Mouse (Mus musculus) adrenal gland (tissue): ENCODE data around the gene Cep164.

Experiments used
- intact Hi-C: fragments of 180-260 bp; cut with DNase I; formaldehyde crosslinking; loops from one replicate; pipeline ENCODE4 v1.15.1; 2025

The Cep164 gene

GRCm38 (mm10) chr9:45839139-45839981 lies 10.9 kb upstream of the Cep164 start:
- intact Hi-C loops = no loop called here

GRCm38 (mm10) chr9:45838434-45839138 lies 10.1 kb upstream of the Cep164 start, which contains the start of gene Bace1:
Bace1 (plus strand) TSS chr9:45838580.
- intact Hi-C loops = no loop called here

DNA sequence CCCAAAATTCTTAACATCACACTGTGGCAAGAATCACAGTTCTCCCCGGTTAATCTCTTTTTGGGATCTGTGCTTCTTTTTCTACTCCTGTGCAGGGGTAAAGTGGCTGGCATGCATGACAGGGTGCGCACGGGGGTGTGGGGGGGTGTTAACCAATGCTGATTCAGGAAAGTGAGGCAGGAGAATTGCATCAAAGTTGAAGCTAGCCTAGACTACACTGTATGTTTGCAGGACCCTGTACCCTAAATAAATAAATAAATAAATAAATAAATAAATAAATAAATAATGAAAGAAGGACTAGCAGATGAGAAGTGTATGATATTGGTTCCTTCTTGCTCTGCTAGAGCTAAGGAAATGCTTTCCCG lies 9.6 kb upstream of the Cep164 start:
- intact Hi-C loops = no loop called here

DNA sequence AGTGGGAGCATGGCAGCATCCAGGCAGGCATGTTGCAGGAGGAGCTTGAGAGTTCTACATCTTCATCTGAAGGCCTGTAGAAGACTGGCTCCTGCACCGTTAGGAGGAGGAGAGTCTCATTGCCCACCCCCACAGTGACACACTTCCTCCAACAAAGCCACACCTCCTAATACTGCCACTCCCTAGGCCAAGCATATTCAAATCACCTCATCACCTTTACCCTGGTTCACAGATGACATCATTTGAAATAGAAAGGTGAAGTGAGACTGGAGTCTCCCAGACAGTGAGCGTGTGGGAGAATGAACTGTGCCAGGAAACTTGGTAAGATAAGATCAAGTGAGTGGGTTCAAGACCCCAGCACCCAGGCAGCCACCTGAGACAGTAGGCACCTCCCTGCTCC lies 5.0 kb upstream of the Cep164 start:
- intact Hi-C loops = no loop called here

DNA sequence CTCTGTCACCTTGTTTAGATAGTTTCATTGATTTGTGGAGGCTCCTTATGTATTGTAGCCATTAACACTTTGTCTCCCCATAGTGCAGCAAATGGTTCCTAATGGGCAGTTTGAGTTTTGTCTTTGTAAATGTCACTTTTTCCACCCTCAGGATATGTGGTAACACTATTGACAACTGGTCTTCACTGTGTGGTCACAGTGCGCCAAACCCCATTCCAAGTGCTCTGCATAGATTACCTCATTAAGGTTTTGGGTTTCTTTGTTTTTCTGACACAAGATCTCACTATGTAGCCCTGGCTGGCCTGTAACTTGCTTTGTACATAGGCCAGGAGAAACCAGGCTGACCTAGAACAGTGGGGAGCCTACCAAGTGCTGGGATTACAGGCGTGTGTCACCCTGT lies 4.4 kb upstream of the Cep164 start:
- intact Hi-C loops = no loop called here

DNA sequence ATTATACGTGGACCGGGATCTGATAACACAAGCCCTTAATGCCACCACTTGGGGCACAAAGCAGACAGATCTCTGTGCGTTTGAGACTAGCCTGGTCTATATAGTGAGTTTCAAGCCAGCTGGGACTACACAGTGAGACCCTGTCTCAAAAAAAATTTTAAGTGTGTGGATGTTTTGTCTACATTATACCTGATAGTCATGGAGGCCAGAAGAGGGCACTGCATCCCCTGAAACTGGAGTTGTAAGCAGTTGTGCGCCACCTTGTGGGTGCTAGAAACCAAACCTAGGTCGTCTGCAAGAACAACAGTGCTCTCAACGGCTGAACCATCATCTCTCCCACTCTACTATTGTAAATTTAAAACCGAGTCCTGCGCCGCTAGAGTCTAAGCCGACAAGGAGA lies 616 bp upstream of the Cep164 start:
- intact Hi-C loops = loop anchor here (5.0 kb wide), 1 partner anchor 48 kb away; no protein-coding TSS in a partner anchor

DNA sequence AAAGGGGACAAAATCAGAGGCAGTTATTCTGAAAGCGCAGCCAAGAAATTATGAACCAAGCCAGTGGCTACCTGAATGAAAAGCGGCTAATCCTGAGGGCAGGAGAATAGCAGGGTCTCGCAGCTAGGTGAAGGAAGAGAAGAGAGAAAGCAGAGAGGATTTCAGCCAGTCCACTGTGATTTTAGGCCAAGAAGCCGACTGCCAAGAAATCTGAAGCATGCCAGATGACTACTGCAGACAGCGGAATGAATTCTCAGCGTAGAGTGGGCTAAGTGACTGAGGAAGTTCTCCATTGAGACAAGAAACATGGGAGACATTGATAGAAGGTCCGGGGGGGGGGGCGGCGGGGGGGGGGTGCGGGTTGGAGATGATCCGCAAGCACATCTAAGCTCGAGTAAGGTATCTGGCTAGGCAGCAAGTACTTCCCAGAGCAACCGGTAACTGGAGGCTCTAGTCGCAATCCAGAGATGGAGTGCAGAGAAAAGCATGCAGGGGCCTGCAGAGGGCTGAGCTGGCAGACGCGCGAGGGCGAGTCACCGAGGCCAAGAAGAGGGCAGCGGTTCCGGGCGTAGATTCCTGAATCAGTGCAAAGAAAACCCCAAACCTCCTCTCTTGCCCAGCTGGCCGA lies 714 bp downstream of the Cep164 start:
- intact Hi-C loops = loop anchor here (5.0 kb wide), 1 partner anchor 50 kb away; no protein-coding TSS in a partner anchor

- intact Hi-C loops = no loop called here
Measured at GRCm38 (mm10) chr9:45818406-45819011, 10.0 kb downstream of the Cep164 start.

DNA sequence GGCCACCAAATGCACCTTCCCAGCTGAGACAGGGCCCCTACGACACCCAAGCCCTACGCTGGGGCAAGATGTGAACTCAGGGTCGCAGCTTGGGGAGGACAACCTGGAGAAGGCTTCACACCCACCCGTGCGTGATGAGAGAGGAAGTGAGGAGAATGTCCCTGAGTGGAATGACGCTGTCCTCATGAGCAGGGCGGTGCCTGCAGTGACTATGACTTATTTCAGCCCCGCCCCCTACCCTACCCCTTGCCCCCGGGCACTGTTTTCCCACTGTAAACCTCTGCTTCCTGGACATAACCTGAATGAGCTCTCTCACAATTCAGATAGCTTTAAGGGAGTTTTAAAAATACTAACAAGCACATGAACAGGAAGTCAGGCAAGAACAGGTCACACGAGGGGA lies 13.0 kb downstream of the Cep164 start:
- intact Hi-C loops = no loop called here

DNA sequence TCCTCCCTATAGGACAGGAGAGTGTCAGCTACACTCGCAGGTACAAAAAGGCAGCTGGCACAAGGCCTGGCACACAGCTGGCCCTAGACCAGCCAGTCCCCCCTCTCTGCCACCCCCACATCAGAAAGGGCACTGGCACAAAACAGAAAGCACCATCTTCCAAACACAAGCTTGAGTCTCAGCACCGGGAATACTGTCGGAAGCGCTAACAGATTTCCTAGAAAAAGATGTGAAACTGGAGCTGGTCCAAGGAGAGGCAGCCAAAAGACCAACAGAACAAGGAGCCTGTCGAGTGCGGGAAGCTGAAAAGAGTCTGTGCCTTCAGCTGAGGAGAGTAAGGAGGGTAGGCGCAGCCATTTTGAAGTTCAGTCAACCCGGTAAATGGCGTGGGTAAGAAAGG lies 13.4 kb downstream of the Cep164 start:
- intact Hi-C loops = no loop called here

GRCm38 (mm10) chr9:45811946-45812345 lies 16.5 kb downstream of the Cep164 start:
- intact Hi-C loops = no loop called here

- intact Hi-C loops = no loop called here
Measured at GRCm38 (mm10) chr9:45807761-45808160, 20.7 kb downstream of the Cep164 start.

DNA sequence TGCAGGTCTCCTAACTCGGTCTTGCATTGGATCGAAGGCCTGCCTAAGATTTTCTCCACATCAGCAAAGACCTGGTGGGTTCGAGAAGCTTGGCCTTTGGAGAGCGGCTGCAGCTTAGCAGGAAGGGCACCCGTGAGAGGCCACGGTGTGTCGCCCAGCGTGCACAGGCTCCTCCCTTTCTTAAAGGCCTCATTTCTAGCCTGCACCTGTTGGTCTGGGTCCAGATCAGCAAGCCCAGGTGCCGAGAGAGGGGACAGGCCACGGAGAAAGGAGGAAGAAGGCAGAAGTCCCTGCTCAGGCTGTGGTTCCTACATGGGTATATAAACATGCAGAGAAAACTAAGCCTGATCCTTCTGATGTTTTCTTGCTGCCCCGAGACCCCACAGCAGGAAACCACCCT lies 21.2 kb downstream of the Cep164 start:
- intact Hi-C loops = no loop called here

DNA sequence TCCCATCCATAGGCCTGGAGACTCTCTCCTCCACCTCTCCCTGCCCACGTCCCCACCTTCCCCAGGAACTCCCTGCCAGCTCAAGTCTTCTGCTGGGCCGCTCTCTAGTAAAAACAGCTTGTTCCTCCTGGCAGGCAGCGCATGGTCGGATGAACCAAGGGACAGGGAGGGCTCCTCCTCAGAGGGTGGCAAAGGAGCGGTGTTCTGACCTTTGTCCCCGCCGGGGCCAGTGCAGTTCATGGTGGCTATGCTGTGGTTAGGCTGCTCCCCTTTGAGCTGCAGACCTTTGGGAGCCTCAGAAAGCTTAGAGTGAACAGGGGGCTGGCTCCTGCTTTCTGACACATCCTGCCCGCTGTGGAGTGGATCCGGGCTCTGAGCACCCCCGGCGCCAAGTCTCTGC lies 21.6 kb downstream of the Cep164 start:
- intact Hi-C loops = no loop called here

DNA sequence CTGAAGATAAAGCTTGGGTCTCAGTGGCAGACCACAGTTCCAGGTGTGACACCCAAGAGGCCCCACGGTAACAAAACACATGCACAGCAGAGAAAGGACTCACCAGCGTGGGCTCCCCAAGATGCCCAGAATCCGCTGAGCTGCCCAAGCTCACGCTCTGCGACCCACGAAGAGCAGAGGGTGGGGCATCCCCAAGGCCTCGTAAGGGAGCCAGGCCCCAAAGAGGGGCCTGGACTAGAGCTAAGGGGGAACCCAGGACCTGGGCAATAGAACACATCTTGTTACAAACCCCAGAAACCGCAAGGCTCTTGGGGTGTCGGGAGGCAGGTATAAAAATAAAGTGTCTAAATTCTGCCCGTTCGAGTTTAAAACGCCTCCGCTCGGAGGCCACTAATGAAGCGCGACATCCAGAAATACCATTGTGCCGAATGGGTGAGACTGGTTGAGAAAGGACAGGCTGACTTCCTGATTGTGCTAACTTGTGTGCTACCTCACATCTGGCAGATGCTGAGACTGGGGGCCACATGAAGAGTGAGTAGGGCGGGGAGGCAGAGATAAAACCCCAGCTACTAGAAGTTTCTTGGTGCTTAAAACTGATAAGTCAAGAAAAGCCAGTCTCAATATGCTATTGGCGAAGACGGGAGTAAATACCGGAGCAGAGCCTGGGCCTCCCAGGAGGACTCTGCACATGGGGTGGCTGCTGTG lies 25.3 kb downstream of the Cep164 start:
- intact Hi-C loops = no loop called here

DNA sequence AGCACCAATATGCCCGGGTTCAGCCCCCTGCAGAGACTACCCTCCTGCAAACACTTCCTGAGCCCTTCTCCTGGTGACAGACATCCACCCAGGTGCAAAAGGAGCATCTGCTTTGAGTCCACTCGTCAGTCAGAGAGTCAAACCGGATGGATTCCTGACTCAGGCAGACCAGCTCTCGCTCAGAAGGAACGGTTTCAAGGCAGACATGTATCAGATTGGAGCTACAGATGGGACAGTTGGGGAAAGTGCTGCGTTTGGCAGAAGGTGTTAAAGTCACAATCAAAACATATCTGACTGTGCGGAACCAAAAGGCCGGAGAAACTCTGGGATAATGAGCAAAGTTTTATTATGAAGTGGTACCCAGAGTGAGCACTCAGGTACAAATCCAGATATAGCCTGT lies 29.1 kb downstream of the Cep164 start:
- intact Hi-C loops = no loop called here

DNA sequence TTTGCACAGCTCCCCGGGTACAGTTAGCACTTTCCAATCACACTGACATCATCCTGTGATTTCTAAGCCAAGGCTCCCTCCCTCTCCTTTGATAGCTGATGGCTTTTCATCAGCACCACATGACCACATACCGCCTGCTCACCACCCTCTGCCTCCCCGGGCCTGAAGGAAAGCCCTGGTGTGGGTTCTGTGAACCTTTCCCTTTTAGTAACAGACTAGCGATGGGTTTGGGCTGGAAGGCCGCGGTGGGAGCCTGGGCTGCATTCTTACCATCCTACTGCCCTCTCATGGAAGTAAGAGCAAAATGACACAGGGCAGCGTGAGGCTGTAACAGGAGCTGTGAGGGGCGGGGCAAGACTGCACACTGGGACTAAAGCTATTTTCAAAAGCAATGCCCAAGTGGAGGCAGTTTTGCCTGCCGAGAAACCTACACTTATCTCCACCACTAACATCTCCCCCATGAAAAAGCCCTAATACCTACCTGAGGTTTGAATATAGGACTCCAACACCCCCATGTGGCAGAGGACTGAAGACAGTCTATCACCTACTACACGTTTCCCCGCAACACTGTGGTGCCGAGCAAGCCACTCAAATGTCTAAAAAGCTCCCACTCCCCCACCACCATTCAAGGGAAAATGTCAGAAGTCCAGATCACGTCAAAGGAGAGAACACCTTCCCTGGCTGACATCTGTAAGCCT lies 29.9 kb downstream of the Cep164 start:
- intact Hi-C loops = no loop called here

DNA sequence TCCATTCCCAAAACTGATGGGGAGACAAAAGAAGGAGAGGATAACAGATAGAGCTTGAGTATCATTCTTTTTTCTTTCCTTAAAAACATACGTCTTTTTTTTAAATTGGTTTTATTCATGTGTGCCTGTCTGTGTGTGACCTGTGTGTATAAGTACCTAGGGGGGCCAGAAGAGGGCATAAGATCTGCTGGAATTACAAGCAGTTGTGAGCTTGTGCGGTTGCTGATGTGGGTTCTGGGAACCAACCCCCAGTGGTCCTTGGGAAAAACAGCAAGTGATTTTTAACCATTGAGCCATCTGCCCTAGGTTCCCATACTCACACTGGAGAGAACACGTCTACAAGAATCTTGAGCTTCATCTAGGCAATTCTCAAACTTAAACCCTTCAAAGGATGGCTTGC lies 31.2 kb downstream of the Cep164 start:
- intact Hi-C loops = no loop called here

- intact Hi-C loops = no loop called here
Measured at GRCm38 (mm10) chr9:45795722-45796121, 32.8 kb downstream of the Cep164 start.

- intact Hi-C loops = no loop called here
Measured at GRCm38 (mm10) chr9:45793697-45794096, 34.8 kb downstream of the Cep164 start.

- intact Hi-C loops = no loop called here
Measured at GRCm38 (mm10) chr9:45792235-45792634, 36.3 kb downstream of the Cep164 start.
